In the genomic region with DNA sequence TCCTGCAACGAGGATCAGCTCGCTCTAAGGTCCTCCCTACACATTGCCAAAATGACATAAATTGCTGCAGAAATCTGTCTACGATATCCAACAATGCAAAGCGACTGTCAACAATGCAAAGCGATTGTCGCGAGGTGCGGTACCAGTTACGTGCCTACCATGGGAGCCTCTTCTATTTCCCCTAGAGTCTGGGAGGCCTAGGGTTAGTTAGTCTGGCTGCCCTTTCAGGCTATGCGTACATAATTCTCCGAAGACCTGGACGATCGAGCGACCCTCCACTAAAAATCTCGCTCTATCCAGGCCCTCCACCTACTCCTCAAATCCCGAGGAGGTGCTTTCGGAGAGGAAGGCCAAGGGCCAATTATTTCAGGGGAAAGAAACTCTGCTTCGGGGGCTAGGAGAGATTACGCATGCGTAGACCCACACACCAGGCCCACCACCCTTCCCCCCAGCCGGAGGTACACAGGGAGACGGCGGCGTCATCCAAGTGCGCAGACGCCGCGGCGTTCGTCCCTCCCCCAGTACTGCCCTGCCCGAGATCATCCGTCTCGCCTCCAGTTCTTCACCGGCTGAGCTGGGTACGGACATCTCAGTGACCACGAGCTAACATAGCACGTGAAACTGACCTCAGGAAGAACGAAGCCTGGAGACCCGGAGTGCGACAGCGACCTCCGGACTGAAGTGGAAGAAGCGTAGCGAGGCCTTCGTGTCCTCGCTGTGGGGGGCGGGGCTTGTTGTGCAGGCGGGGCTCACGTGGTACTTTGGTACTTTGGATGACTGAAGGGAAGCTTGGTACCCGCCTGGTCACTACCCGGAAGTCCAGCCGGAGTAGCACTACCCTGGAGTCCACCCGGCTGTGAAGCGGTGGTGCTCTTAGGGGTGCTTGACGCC, we compare ENCODE assay signal across 8 mouse cellular contexts. TPM values are rescaled to one million over a fixed set of nuclear protein-coding genes. Genes with fewer than 3 reads are reported as not detected.
DNase-seq lines count a peak whose midpoint lies in the region; ATAC-seq and TF ChIP-seq lines count a peak whose summit lies in the region.

Rnh1 (minus strand) TSS at position 742 of the 891 bp plus-strand sequence.

- no peaks in the 10 kb centered on the region for H3K27me3 ChIP-seq in MEL (ENCODE audit: control insufficient read depth in 1 of 2, insufficient read depth in 2 of 2, low read length in 2 of 2)
- no peaks in the 10 kb centered on the region for H3K27me3 ChIP-seq in cerebellum, adult 2 months (ENCODE audit: control insufficient read depth, insufficient read depth, low read length)
- H3K27me3 ChIP-seq in lung, embryonic 16.5 days (ENCODE audit: control insufficient read depth, insufficient read depth, low read depth, low read length), result no peaks in the 10 kb centered on the region

- H3K4me3 ChIP-seq in MEL (ENCODE audit: control insufficient read depth in 1 of 2, insufficient read depth in 1 of 2, low read depth in 2 of 2, low read length in 2 of 2), result peak within 1 kb of the TSS; percentile 82 to 84
- peak within 1 kb of the TSS; percentile 84 for H3K4me3 ChIP-seq in cerebellum, adult 2 months (replicated peaks; ENCODE audit: insufficient read depth, low read depth, low read length)
- peak within 1 kb of the TSS; percentile 63 for H3K4me3 ChIP-seq in lung, embryonic 16.5 days (ENCODE audit: low read length)

- under 1% methylated on average over 55 of the region's 55 CpGs for WGBS in cerebellum, adult 2 months
- 2% methylated on average over 55 of the region's 55 CpGs for WGBS in lung, embryonic 16.5 days

- ATAC-seq in hematopoietic stem cell, adult 5-6 weeks (replicated peaks in 1 of 2; ENCODE audit: insufficient read depth in 1 of 2, low FRiP score in 2 of 2, low TSS enrichment in 1 of 2, low read depth in 1 of 2, poor library complexity in 2 of 2, severe bottlenecking in 2 of 2), result peak; percentile 85 to 86
- ATAC-seq in lung, embryonic 16.5 days (ENCODE audit: low read depth), result peak; percentile 95

- DNase-seq in MEL (ENCODE audit: low read depth, low spot score), result peak; percentile 98
- DNase-seq in cerebellum, adult 2 months, result peak; percentile 92 to 94
- DNase-seq in forelimb bud, embryonic 11.5 days (ENCODE audit: low read depth, low spot score), result peak; percentile 97
- DNase-seq in layer of hippocampus, adult 9-10 months (ENCODE audit: low spot score), result peak; percentile 86
- DNase-seq in ovary, postnatal 10 days (ENCODE audit: low spot score), result peak; percentile 81
- peak; percentile 90 for DNase-seq in thymus, postnatal 10 days (ENCODE audit: low spot score in 2 of 2)

- peak within 1 kb of the TSS; percentile 87 for H3K27ac ChIP-seq in MEL (ENCODE audit: control insufficient read depth, low read depth, low read length)
- H3K27ac ChIP-seq in cerebellum, adult 2 months (ENCODE audit: insufficient read depth, low read length), result peak within 1 kb of the TSS; percentile 84
- peak within 1 kb of the TSS; percentile 97 for H3K27ac ChIP-seq in lung, embryonic 16.5 days (ENCODE audit: low read length)

- no peak; a peak in 1 of 4 replicates for TF ChIP-seq EP300 in MEL (IDR thresholded peaks at IDR 0.05; ENCODE audit: low read depth in 1 of 2, low read length in 2 of 2)

- peak; percentile 74 to 89 for TF ChIP-seq POLR2A in MEL (IDR thresholded peaks at IDR 0.05; ENCODE audit: control insufficient read depth in 1 of 2, insufficient read depth in 1 of 2, low read depth in 1 of 2, low read length in 2 of 2, poor library complexity in 1 of 2)
- TF ChIP-seq POLR2A in cerebellum, adult 2 months (IDR thresholded peaks at IDR 0.05; ENCODE audit: borderline replicate concordance, insufficient read depth, low read length), result peak; percentile 98

- peaks cover 0 to 13% of the 10 kb centered on the region in 2 experiments; a peak in 2 of 4 replicates for H3K36me3 ChIP-seq in MEL (ENCODE audit: control insufficient read depth in 1 of 2, insufficient read depth in 2 of 2, low read length in 2 of 2)
- H3K36me3 ChIP-seq in lung, embryonic 16.5 days (ENCODE audit: control insufficient read depth, insufficient read depth, low read length), result no peaks in the 10 kb centered on the region

- no peak for TF ChIP-seq RAD21 in MEL (IDR thresholded peaks at IDR 0.05; ENCODE audit: low read depth, low read length)

- H3K4me1 ChIP-seq in MEL (ENCODE audit: control insufficient read depth in 1 of 2, insufficient read depth in 2 of 2, low read length in 2 of 2), result peaks cover 6 to 17% of the 10 kb centered on the region in 2 experiments
- peaks cover 14% of the 10 kb centered on the region; the same call in 1 of the 2 replicates for H3K4me1 ChIP-seq in cerebellum, adult 2 months (ENCODE audit: control insufficient read depth, insufficient read depth, low read length)
- peaks cover 25% of the 10 kb centered on the region for H3K4me1 ChIP-seq in lung, embryonic 16.5 days (replicated peaks; ENCODE audit: control insufficient read depth, insufficient read depth, low read length)

- no peak for TF ChIP-seq CTCF in MEL (IDR thresholded peaks at IDR 0.05 in 2 of 3, conservative IDR thresholded peaks at IDR 0.05 in 1 of 3; ENCODE audit: control insufficient read depth in 1 of 3, insufficient read depth in 1 of 3, low read depth in 2 of 3, low read length in 3 of 3, poor library complexity in 1 of 3, severe bottlenecking in 1 of 3)
- no peak for TF ChIP-seq CTCF in cerebellum, adult 2 months (IDR thresholded peaks at IDR 0.05; ENCODE audit: borderline replicate concordance, insufficient read depth, low read depth, low read length)

- H3K79me2 ChIP-seq in MEL (ENCODE audit: control insufficient read depth, insufficient read depth, low read length, poor library complexity), result peaks cover 10% of the 10 kb centered on the region

- no peaks in the 10 kb centered on the region for H3K9me3 ChIP-seq in MEL (replicated peaks; ENCODE audit: insufficient read depth, low read length)
- H3K9me3 ChIP-seq in lung, embryonic 16.5 days (ENCODE audit: control insufficient read depth, low read length), result no peaks in the 10 kb centered on the region

- peak within 1 kb of the TSS; percentile 91 for H3K9ac ChIP-seq in MEL (ENCODE audit: control insufficient read depth, low read depth, low read length, poor library complexity, severe bottlenecking)
- H3K9ac ChIP-seq in lung, embryonic 16.5 days (ENCODE audit: low read length), result peak within 1 kb of the TSS; percentile 77

- peak within 1 kb of the TSS; percentile 72 for H3K4me2 ChIP-seq in lung, embryonic 16.5 days (ENCODE audit: low read depth, low read length)

TF ChIP-seq in MEL, 35 proteins besides CTCF, POLR2A, EP300 and RAD21 (continues in another document):
- peak; percentile 90 for TF ChIP-seq MXI1 (IDR thresholded peaks at IDR 0.05; ENCODE audit: low read depth, low read length)
- TF ChIP-seq GABPA (IDR thresholded peaks at IDR 0.05; ENCODE audit: low read depth, low read length), result no peak
- TF ChIP-seq MYB (IDR thresholded peaks at IDR 0.05; ENCODE audit: low read depth, low read length), result no peak
- peak; percentile 23; the same call in 1 of the 2 replicates for TF ChIP-seq TCF12 (IDR thresholded peaks at IDR 0.05; ENCODE audit: low read depth, low read length)
- peak; percentile 60 for TF ChIP-seq CHD2 (IDR thresholded peaks at IDR 0.05; ENCODE audit: low read length)
- peak; percentile 91 for TF ChIP-seq POLR2AphosphoS2 (IDR thresholded peaks at IDR 0.05; ENCODE audit: low read length)
- TF ChIP-seq ETS1 (IDR thresholded peaks at IDR 0.05; ENCODE audit: low read depth, low read length), result peak; percentile 15; the same call in 1 of the 2 replicates
- peak; percentile 78; the same call in 1 of the 2 replicates for TF ChIP-seq MAZ (IDR thresholded peaks at IDR 0.05; ENCODE audit: low read depth, low read length)
- no peak for TF ChIP-seq TAL1 (IDR thresholded peaks at IDR 0.05; ENCODE audit: low read length)
- peak; percentile 55; the same call in 1 of the 2 replicates for TF ChIP-seq KAT2A (conservative IDR thresholded peaks at IDR 0.05; ENCODE audit: low read depth, low read length)
- TF ChIP-seq NRF1 (IDR thresholded peaks at IDR 0.05; ENCODE audit: insufficient read depth, low read depth, low read length, poor library complexity, severe bottlenecking), result peak; percentile 79
- no peak for TF ChIP-seq UBTF (IDR thresholded peaks at IDR 0.05; ENCODE audit: borderline replicate concordance, insufficient read depth, low read depth, low read length)
- no peak for TF ChIP-seq JUND (IDR thresholded peaks at IDR 0.05; ENCODE audit: low read depth, low read length)
- peak; percentile 76; the same call in 1 of the 2 replicates for TF ChIP-seq ZMIZ1 (IDR thresholded peaks at IDR 0.05; ENCODE audit: low read depth, low read length)
- TF ChIP-seq MAFK (IDR thresholded peaks at IDR 0.05; ENCODE audit: borderline replicate concordance, low read depth, low read length), result no peak
- TF ChIP-seq USF1 (IDR thresholded peaks at IDR 0.05; ENCODE audit: low read depth, low read length), result peak; percentile 92
- peak; percentile 56 for TF ChIP-seq TBP (IDR thresholded peaks at IDR 0.05; ENCODE audit: low read depth, low read length)
- no peak for TF ChIP-seq ZC3H11A (IDR thresholded peaks at IDR 0.05; ENCODE audit: low read depth, low read length)
- peak; percentile 74 for TF ChIP-seq MYC (IDR thresholded peaks at IDR 0.05; ENCODE audit: low read depth, low read length)
- no peak for TF ChIP-seq GATA1 (IDR thresholded peaks at IDR 0.05; ENCODE audit: low read depth, low read length)
- TF ChIP-seq SMC3 (IDR thresholded peaks at IDR 0.05; ENCODE audit: low read depth, low read length), result no peak
- TF ChIP-seq NELFE (IDR thresholded peaks at IDR 0.05; ENCODE audit: low read depth, low read length), result peak; percentile 90
- peak; percentile 92 for TF ChIP-seq ELF1 (IDR thresholded peaks at IDR 0.05; ENCODE audit: low read depth, low read length)
- no peak for TF ChIP-seq ZNF384 (IDR thresholded peaks at IDR 0.05; ENCODE audit: low read depth, low read length)
- TF ChIP-seq CHD1 (IDR thresholded peaks at IDR 0.05; ENCODE audit: low read depth, low read length), result no peak; the same call in 1 of the 2 replicates
- TF ChIP-seq ZKSCAN1 (IDR thresholded peaks at IDR 0.05; ENCODE audit: low read depth, low read length), result no peak
- TF ChIP-seq POLR2AphosphoS5 (IDR thresholded peaks at IDR 0.05; ENCODE audit: borderline replicate concordance, low read depth, low read length), result no peak; the same call in 1 of the 2 replicates
- no peak for TF ChIP-seq MEF2A (IDR thresholded peaks at IDR 0.05; ENCODE audit: extremely low read depth, insufficient replicate concordance, low read depth, low read length, poor library complexity, severe bottlenecking)

RNA-seq across cellular contexts. Expression of gene Rnh1, which starts in this region (rescaled TPM):
- 69.6 and 71.4 TPM in 2 replicates for total RNA-seq in MEL (2012; rRNA removed)
- 10 to 100 TPM in 1 of 2 experiments, not detected in 1; 94.5 TPM for polyA plus RNA-seq in MEL (2012; ENCODE audit: insufficient read depth in 1 of 2, insufficient read length in 2 of 2, low read depth in 1 of 2, low replicate concordance in 2 of 2, missing spikeins in 1 of 2)
- 66.9 and 67.4 TPM in 2 replicates for polyA plus RNA-seq in cerebellum, adult 2 months (2012; rRNA removed)
- 34.4 and 61.9 TPM in 2 replicates for total RNA-seq in hematopoietic stem cell, adult 5-6 weeks (2017)
- polyA plus RNA-seq in lung, embryonic 16.5 days (2015; fragmentation: Nextera tagmentation; extraction: Ambion mirVana), result 153 and 165 TPM in 2 replicates

Comparison
In these comparisons a context has a peak if more than half of its experiments do, and no peak if none do; other contexts are left out.
1. Peak in every context shown above with its lines: DNase-seq, ATAC-seq, H3K4me3 ChIP-seq and H3K27ac ChIP-seq.